Mouse (Mus musculus): ENCODE measurements around the gene Clptm1. TPM values are rescaled to one million over a fixed set of nuclear protein-coding genes. Genes with fewer than 3 reads are reported as not detected.
"Not testable (repeated sequence)": the region's sequence is repeated elsewhere in the genome, so short reads cannot be mapped to it uniquely, and the experiment has no call there.

Clptm1 gene
- total RNA-seq, 2 experiments from 2014 or later, result 175 to 178 TPM

DNA sequence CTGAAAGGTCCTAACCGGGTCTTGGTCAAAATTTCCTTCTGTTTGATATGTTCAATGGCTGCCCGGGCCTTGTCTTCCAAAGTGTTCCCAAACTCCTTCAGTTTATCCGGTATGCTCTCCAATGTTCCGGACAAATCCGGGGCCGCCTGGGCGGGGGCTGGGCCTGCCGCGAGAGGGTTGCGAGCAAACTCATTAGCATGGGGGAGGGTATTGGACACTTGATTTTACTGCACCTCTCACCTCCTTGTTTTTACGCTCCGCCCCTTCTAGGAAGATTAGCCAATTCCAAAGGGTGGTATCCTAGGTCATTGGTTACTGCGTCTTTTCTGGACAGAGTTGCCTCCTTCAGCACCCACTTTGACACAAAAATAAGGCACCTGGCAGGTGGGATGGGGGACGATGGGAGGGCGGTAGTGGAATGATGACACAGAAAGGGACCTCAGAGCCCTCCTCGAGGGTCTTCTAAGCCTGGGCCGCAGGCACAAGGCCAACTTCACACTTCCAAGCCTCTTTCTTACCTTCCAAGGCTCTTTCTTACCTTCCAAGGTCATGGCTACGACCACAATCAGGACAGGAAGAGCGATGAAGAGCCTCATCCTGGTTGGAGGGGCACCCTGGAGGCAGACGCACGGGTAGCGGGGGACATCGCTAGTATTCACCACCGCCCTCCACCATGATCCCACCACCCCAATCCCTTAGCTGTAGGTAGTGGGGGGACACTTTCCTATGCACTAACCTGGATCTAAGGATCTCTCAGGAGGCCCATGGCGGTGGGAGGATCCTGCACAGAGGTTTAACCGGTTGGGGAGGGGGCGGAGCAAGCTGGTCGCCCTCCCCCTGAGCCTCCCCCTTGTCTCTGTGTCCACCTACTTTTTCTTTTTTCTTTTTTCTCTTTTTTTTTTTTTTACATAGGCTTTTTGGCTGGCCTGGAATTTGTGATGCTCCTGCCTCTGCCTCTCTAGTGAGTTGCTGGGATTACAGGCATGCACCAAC lies 27.3 kb upstream of the Clptm1 start, which contains the start of gene Apoc1:
TSS of gene Apoc1 (minus strand) at position 788 of the 993 bp plus-strand sequence.
- DNase-seq, result peak; percentile 61 to 65

GRCm38 (mm10) chr7:19691434-19691833 lies 26.6 kb upstream of the Clptm1 start:
- no peak for DNase-seq

DNA sequence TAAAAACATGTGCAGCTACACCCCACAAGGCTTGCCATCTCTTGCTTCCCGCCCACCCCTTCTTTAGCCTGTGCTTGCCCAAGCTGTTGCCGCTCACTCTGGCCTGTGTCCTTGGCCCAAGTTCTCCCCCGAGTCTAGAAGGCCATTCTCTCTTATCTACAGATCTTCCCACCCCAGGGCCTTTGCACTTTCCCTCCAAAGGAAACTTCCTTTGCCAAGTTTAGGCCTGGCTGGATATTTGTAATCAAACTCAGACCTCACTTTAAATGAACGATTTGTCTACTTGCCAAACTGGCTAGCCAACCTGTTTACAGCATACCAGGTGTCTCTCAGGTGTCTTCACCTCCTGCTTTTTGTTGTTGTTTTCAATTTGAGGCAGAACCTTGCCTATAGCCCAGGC lies 26.0 kb upstream of the Clptm1 start:
- no peak for DNase-seq

GRCm38 (mm10) chr7:19688611-19689010 lies 23.8 kb upstream of the Clptm1 start:
- DNase-seq, result no peak

- DNase-seq, result no peak
Measured at GRCm38 (mm10) chr7:19688101-19688500, 23.3 kb upstream of the Clptm1 start.

DNA sequence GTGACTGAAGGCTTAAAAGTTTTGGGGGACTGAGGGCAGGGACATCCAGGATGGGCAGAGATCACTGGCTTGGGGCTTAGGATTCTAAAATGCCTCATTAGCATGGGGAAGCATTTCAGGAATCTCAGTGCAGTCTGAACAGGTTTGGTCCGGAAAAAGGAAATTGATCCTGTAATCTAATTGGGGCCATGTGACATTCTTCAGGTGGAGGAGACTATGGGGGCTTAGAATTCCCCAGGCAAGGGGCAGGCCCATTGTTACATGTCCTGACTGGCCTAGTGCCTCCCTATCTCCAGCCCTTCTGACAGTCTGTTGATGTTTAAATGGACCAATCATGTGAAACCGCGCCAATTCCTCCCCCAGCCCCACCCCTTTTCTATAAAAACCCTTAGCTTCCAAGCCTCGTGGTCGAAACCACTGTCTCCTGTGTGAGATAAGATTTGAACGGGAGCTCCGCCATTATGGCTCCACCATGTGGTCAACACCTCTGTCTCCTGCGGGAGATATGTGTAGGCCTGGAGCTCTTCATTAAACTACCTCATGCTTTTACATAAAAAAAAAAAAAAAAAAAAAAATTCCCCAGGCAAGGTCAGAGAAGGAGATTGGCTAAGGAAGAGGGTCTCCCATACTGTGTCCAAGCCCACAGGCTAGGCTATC lies 22.2 kb upstream of the Clptm1 start:
- DNase-seq, result not testable (repeated sequence)

- DNase-seq, result no peak
Measured at GRCm38 (mm10) chr7:19686521-19686920, 21.7 kb upstream of the Clptm1 start.

DNA sequence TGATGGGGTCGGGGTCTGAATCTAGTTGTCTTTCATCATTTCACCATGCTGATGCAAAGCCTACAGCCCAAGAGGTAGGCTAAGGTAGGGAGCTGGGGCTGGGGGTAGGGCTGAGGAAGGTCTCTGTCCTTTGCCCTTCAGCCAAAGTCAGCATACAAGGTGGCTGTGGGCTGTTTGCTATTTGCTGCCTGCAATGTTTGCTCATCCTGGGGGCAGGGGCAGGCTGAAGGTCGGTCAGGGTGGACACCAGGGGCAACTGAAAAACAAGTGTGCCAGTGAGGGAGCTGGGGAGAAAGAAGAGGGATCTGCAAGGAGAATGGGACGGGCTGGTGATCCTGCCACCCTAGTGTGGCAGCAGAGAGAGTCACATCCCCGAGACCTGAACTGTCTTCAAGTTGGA lies 20.5 kb upstream of the Clptm1 start:
- DNase-seq, result no peak

- DNase-seq, result no peak
Measured at GRCm38 (mm10) chr7:19683771-19684201, 19.0 kb upstream of the Clptm1 start.

DNA sequence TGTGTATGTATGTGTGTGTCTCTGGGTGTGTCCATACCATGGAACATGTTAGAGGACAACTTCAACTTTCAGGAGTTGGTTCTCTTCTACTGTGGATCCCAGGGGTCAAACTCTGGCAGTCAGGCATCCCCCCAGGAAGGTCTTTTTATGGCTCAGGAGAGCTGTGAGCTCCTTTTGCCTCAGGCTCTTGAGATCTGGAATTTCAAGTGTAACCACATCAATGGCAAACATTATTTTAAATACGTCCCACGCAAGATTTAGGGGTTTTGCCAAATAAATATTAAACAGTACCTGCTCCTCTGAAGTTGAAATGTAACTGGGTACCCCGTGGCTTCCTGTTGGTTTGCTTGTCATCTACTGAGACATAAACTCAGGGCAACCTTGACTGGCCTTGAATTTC lies 18.1 kb upstream of the Clptm1 start:
- DNase-seq, result no peak

GRCm38 (mm10) chr7:19681202-19681694 lies 16.4 kb upstream of the Clptm1 start, which contains the start of the genes Gm44805 and Apoc4:
TSS of gene Gm44805 (minus strand) at chr7:19681423.
TSS of gene Apoc4 (minus strand) at chr7:19681479.
- DNase-seq, result peak; percentile 84 to 90

GRCm38 (mm10) chr7:19680702-19681101 lies 15.9 kb upstream of the Clptm1 start:
- DNase-seq, result peak in 1 of 2 experiments; percentile 52

GRCm38 (mm10) chr7:19678901-19679300 lies 14.1 kb upstream of the Clptm1 start:
- DNase-seq, result no peak

DNA sequence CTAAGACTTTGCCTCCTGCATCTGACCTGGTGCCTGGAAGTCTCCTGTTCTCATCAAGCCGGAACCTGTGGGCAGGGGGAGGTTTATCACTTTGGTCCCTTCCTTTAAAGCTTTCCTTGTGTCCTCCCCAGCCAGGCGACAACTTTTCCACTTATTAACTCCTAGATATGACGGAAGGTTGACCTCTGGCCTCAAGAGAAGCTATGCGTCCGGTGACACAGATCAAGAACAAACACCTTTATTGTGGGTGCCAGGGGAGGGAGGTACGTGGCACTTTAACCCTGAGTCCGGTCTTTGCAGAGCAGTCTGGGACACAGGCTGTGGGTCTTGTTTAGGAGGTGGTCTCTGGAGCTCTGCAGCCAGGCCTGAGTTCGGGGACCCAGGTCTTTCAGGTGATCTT lies 13.0 kb upstream of the Clptm1 start, which contains the start of gene Apoc2:
TSS of gene Apoc2 (minus strand) at position 70 of the 400 bp plus-strand sequence.
- DNase-seq, result no peak

DNA sequence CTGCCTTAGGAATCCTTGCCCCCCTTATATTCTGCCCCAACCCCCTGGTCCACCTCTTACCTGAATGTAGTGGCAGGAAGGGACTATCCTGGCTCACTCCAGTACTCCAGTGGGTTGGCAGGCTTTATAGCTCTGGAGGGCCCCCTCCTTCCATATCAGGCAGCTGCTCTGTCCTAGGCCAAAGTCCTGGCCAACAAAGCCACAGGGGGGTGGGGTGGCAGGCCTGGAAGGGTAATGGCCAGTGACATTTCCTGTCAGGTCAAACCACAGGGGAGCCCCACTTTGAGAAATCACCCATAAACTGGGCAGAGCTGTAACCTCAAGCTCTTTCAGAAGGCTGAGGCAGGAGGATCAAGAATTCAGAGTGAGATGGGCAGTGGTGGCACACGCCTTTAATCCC lies 11.8 kb upstream of the Clptm1 start:
- no peak for DNase-seq

- no peak for DNase-seq
Measured at GRCm38 (mm10) chr7:19675824-19676223, 11.0 kb upstream of the Clptm1 start.

DNA sequence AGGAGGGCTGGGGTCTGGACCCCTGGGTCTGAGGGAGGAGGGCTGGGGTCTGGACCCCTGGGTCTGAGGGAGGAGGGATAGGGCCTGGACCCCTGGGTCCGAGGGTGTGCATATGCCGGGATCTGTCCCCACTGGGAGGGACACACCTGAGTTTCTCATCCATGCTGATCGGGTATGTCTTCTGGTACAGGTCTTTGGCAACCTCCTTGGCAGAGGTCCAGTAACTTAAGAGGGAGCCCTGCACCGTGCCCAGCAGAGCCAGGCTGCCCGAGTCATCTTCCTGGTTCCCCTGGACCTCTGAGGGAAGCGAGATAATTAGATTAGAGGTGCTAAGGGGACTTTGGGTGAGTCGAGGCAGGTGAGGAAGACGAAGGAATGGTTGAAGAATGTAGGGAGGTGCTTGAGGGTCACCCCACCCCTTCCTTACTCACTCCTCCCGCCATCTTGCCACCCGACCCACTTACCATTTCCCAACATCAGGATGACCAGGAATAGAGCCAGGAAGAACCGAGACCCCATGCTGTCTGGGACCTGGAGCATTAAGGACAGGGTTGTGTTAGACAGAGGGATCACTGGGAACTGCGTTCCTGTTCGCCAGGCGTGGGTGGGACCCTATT lies 8.4 kb upstream of the Clptm1 start:
- DNase-seq, result no peak

DNA sequence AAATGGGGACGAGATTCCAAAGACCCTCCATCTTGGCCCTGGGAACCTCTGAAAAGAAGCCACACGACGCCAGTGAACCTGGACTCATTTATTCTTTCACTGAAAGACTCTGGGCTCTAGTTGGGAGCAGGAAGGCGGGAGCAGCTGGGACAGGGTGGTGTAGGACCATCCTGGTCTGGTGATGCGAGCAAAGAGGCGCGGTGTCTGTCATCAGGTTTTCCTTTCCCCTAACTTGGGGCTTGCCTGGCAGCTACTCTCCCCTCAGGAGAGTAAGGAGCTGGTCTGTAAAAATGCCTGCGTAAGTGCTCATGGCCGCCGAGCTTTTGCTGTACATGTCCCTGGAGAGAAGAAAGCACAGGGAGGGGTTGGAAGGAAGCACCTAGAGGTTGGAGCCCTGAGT lies 6.7 kb upstream of the Clptm1 start:
- no peak for DNase-seq

GRCm38 (mm10) chr7:19668947-19669721 lies 4.3 kb upstream of the Clptm1 start:
- DNase-seq, result peak; percentile 93 to 96

GRCm38 (mm10) chr7:19667434-19667833 lies 2.6 kb upstream of the Clptm1 start:
- no peak for DNase-seq

GRCm38 (mm10) chr7:19666750-19667149 lies 1.9 kb upstream of the Clptm1 start:
- DNase-seq, result no peak
